Mouse (Mus musculus): ENCODE data around the gene Snx29. TPM values are rescaled to one million over a fixed set of nuclear protein-coding genes. Genes with fewer than 3 reads are reported as not detected.

Gene Snx29
- total RNA-seq, 2 experiments from 2014 or later = 23.8 to 24.9 TPM

DNA sequence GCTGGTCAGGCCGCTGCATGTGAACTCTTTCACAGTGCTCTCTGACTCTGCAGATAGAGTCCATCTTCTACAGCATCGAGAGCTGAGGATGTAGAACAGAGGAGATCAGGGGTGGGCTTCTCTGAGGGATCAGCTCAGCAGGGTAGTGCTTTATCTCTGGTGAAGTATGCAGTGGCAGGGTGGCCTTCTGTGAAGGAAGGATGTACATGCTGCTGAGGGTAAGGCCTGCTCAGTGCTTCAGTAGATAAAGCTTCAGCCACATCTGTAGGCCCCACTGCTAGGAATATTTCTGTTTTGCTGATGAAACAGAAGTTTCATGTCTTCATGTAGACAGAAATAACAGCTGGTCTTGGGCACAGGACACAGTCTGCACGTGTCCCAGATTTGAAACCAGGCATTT is 300.3 kb downstream of the Snx29 start:
- TF ChIP-seq CTCF (conservative IDR thresholded peaks at IDR 0.05) = no peak
- Histone ChIP-seq H3K27ac (no peak overlapping the region), H3K4me3 (no peak overlapping the region)
- no peak for DNase-seq (ENCODE audit: low spot score in 2 of 2)

DNA sequence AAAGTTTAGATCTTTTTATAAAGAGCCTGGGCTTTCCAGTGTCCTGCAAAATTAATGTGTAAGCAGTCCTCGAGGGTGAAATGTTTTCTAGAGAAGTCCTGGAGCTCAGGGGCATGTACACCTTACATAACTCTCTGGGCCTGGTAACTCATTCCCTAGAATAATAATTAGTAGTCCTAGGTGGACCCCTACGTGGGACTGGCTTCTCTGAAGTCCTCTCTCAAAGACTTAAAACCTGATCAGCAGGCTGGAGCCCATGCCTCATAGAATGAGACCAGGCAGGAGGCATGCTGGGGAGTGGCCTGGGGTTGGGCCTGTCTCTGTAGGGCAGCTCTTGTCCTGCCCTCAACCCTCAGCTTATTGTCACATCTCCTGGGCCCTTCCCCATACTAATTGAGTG is 301.4 kb downstream of the Snx29 start:
- no peak for DNase-seq (ENCODE audit: low spot score in 2 of 2)
- no peak for TF ChIP-seq CTCF (conservative IDR thresholded peaks at IDR 0.05)

DNA sequence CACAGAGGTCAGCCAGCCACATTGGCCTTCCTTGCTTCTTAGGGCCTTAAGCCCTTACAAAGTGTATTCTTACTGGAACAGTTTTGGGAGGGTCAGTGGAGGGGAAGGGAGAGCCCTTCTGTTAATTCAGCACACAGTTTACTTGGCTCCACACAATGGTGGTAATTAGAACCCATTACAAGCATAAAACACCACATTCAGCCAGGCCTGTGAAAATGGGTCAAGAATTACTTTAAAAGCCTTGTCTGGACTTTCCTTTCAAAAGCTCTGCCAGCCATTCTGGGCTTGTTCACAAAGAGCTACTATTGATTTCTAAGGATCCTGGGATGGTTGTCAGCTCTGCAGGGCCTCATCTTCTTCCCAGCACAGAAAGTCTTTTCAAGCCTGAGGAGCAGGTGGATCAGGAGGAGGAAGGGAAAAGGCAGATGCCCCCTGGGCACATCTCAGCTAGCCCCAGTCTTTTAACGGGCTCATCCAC is 303.3 kb downstream of the Snx29 start:
- DNase-seq (ENCODE audit: low spot score in 2 of 2) = peak in 1 of 2 experiments; percentile 60
- peak overlapping the region; percentile 76 for H3K27ac ChIP-seq
- H3K4me3 ChIP-seq = no peak overlapping the region
- no peak for TF ChIP-seq CTCF (conservative IDR thresholded peaks at IDR 0.05)

More for the DNA sequence above, 301.4 kb downstream of the Snx29 start:
- no peak overlapping the region for H3K27ac ChIP-seq
- H3K4me3 ChIP-seq = no peak overlapping the region

DNA sequence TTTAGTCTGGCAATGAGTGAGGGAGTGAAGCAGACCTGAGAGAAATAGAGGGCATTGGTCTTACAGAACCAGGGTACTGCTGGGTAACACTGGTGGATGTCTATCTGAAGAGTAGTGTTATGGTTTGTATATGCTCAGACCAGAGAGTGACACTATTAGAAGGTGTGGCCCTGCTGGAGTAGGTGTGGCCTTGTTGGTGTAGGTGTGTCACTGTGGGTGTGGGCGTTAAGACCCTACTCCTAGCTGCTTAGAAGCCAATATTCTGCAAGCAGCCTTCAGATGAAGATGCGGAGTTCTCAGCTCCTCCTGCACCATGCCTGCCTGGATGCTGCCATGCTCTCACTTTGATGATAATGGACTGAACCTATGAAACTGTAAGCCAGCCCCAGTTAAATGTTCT is 303.9 kb downstream of the Snx29 start:
- H3K4me3 ChIP-seq = no peak overlapping the region
- TF ChIP-seq CTCF (conservative IDR thresholded peaks at IDR 0.05) = no peak
- H3K27ac ChIP-seq = peak overlapping the region; percentile 76
- no peak for DNase-seq (ENCODE audit: low spot score in 2 of 2)

DNA sequence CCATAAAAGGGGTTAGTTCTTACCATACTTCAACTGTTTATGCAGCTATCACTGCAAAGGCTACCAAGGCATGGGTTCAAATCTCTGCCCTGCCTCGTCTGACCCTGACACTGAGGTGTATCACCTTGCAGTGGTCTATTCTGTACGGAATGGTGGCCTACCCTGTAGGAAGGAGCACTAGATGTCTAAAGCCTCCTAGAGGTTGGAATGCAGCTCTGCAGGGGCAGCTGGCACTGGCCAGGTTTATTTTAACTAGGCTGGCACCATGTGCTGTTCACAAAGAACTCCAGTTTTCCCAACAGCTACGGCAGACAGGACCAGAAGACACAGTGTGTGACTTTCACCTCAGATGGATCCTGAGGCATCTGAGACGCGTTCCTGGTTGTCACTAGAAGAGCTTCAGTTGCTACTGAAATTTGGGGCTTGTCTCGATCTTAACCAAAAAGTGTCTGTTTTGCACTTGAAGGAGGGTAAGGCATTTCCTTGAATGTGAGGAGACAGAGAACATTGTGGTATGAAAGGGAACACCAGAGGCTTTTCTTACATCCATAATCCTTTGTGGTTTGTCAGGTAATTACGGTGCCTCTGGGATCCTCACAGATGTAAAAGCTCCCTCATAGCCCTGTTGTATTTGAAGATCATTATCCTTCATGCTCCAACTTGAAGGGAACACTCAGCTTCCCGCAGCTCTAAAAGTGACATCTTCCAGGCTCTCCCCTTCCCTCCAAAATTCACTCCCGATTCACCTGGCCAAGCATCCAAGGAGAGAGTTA is 305.3 kb downstream of the Snx29 start:
- peak overlapping the region; percentile 19; the same call in 1 of the 2 replicates for H3K27ac ChIP-seq
- no peak for DNase-seq (ENCODE audit: low spot score in 2 of 2)

DNA sequence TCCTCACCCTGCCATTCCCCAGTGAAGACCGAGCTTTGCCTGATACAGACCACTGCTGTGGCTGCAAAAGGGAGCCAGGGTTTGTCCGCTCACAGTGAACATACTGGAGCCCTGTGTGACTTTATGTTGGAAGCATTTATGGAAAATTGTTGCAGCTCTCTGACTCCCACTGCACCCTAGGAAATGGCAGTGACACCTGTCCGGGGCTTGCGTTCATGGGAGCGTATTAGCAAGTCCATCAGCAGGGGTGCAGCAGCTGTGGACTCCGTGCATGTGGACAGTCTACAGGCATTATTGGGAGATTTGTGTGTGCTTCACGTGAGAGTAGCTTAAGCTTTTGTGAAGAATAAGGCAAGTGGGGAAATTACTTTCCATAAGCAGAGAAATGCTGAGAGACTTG is 307.0 kb downstream of the Snx29 start:
- H3K27ac ChIP-seq = no peak overlapping the region
- TF ChIP-seq CTCF (conservative IDR thresholded peaks at IDR 0.05) = no peak
- no peak overlapping the region for H3K4me3 ChIP-seq
- no peak for DNase-seq (ENCODE audit: low spot score in 2 of 2)

More for the DNA sequence above, 305.3 kb downstream of the Snx29 start:
- TF ChIP-seq CTCF (conservative IDR thresholded peaks at IDR 0.05) = peak; percentile 77
- H3K4me3 ChIP-seq = no peak overlapping the region

DNA sequence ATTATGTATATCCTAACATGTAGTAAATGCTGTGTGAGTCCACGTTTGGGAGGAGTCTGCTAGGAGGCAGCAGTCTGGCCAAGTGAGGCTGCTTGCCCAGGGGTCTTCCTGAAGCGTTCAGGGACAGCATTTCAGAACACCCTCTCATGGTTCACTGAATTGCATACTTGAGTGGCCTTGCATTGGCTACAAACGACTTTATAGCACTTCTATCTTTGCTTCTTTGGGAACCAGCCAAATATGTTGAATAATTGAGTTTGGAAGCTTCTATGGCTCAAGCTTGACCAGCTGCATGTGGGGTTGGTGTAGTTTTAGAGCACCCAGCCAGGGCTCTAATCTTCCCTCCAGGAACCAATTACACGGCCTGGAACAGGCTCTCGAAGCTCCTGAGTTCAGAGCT is 307.8 kb downstream of the Snx29 start:
- no peak for DNase-seq (ENCODE audit: low spot score in 2 of 2)
- Histone ChIP-seq H3K27ac (no peak overlapping the region), H3K4me3 (no peak overlapping the region)
- TF ChIP-seq CTCF (conservative IDR thresholded peaks at IDR 0.05) = no peak

DNA sequence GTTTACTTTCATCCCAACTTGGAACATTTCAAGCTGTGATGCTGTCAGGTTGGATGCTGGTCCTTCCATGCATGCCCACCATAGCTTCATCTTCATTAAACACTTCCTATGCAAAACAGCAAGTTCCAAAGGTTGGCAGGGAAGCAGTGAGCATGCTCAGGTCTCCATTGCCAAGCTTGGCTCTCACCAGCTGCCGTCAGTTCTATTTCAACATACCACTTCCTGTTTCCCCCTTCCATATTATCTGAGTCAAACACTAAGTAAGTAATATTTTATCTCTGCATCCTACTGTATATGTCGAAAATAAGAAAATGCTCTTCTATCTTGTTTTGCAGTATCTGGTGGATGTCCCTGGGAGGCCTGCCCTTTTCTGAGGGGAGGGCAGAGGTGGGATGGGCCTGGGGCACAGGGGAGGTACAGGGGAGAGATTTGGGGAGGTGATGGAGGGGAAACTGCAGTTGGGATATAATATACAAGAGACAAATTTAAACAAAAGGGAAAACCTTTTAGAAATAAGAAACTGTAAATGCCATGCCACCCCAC is 309.6 kb downstream of the Snx29 start:
- Histone ChIP-seq H3K27ac (peak overlapping the region; percentile 29; the same call in 1 of the 2 replicates), H3K4me3 (no peak overlapping the region)
- DNase-seq (ENCODE audit: low spot score in 2 of 2) = no peak
- no peak for TF ChIP-seq CTCF (conservative IDR thresholded peaks at IDR 0.05)

DNA sequence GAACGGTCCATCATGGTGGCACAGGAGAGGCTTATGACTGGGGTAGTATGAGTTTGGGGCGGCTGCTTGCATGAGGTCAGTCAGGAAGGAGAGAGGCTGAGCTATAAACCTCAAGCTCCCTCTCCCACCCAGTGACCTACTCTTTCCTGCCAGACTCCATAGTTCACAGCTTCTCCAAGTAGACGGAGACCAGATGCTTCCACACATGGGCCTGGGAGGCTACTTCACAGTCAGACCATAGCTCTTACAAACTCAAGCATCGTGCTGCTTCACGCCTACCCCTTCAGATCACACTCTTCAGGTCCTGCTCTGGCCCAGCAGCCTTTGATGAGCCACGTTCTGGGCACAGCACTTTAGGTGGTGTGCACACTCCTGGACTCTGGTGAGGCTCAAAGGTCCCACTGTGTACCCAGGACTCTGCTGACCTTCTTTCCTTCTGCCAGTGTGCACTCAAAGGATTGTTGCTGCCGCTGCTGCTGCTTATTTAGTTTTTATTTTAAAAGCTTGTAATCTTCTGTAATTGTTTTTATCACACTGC is 313.6 kb downstream of the Snx29 start:
- no peak overlapping the region for H3K4me3 ChIP-seq
- TF ChIP-seq CTCF (conservative IDR thresholded peaks at IDR 0.05) = no peak
- H3K27ac ChIP-seq = peak overlapping the region; percentile 29; the same call in 1 of the 2 replicates
- no peak for DNase-seq (ENCODE audit: low spot score in 2 of 2)

DNA sequence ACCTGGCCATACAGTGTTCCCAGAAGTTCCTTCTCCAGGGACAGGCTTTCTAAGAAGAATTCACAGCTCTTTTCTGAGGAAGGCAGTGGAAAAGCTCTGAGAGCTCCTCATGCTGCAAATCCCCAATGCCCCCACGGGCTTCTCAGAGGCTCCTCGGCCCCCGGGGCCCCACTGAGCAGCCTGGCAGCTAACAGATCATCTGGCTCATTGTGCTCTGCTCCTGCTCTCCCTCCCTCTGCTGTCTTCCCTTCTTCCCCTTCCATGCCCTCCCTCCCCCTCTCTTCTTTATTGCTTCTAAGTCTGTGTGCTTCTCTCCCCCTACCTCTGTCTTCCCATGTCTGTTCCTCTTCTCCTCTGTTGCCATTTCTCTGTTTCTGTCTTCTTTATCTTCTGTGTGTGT is 314.2 kb downstream of the Snx29 start:
- 0 out of 2 replicates have a peak overlapping the region, but pooled peaks have one; percentile 7 for H3K27ac ChIP-seq

DNA sequence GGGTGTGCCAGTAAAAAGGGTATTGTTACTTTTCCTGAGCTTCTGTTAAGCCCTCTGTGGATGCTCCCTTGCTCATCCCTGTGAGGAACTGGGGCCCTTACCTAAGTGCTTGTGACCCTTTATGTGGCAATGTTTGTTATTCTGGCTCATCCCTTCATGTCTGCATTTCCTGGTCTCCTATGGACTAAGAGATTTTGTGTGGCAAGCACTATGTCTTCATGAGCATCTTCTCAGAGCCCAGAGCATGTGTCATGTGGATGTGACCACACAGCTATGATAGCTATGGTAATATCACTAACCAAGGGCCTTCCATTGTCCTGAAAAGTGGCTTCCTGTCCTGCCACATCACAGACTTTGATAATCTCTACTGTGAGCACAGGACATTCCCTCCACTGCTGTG is 315.1 kb downstream of the Snx29 start:
- no peak for DNase-seq (ENCODE audit: low spot score in 2 of 2)

More for the DNA sequence above, 314.2 kb downstream of the Snx29 start:
- H3K4me3 ChIP-seq = no peak overlapping the region
- no peak for TF ChIP-seq CTCF (conservative IDR thresholded peaks at IDR 0.05)
- no peak for DNase-seq (ENCODE audit: low spot score in 2 of 2)

DNA sequence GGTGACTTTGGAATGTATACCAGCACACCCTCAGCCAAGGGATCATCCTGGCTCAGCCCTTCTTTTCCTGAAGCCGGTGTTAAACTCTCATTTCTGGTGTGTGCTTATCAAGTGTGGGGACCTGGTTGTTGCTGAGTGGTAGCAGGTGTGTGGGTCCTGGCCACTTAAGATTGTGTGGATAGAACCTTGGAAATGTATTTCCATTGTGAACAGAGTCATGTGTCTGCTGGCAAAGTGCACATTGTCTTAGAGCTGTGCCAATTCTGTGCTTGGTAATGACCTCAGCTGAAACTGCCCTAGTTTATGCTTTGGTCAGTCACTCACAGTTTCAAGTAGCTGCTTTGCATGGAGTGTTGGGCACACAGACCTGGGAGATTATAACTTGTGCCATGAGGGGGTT is 316.0 kb downstream of the Snx29 start:
- peak overlapping the region; percentile 69 for H3K27ac ChIP-seq

More for the DNA sequence above, 315.1 kb downstream of the Snx29 start:
- H3K27ac ChIP-seq = peak overlapping the region; percentile 69; the same call in 1 of the 2 replicates
- no peak for TF ChIP-seq CTCF (conservative IDR thresholded peaks at IDR 0.05)
- no peak overlapping the region for H3K4me3 ChIP-seq

DNA sequence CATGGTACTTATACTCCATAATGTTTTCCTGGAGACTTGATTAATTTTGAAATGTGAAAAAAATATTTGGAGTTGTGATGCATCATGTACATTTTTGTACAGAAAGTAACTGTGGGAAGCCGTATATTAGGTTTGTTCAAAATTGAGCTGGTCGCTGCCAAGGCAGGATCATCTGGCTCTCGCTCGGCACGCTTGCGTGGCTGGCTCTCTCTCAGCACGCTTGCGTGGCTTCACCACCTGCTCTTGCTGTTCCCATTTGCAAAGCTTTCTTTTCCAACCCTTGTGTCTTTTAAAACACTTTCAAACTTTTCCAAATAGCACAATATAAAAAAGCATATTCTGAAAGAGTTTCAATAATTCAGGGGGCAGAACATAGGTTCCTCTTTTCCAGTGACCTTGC is 317.2 kb downstream of the Snx29 start:
- Histone ChIP-seq H3K27ac (peak overlapping the region; percentile 21; the same call in 1 of the 2 replicates), H3K4me3 (no peak overlapping the region)
- no peak for TF ChIP-seq CTCF (conservative IDR thresholded peaks at IDR 0.05)
- DNase-seq (ENCODE audit: low spot score in 2 of 2) = peak; percentile 58 to 65

More for the DNA sequence above, 316.0 kb downstream of the Snx29 start:
- no peak for TF ChIP-seq CTCF (conservative IDR thresholded peaks at IDR 0.05)
- H3K4me3 ChIP-seq = no peak overlapping the region
- DNase-seq (ENCODE audit: low spot score in 2 of 2) = no peak

Data from layer of hippocampus, adult 2 months (tissue).